Mouse (Mus musculus) cerebellum, postnatal 36 days (tissue): Measurements from ENCODE around the gene Grip1.

Experiments
- DNase-seq, 2 experiments: peaks; one replicate each; pipeline ENCODE4 v3.0.0; 2021 to 2022; ENCODE audit warnings: mixed read lengths in 2 of 2

Grip1 gene

DNA sequence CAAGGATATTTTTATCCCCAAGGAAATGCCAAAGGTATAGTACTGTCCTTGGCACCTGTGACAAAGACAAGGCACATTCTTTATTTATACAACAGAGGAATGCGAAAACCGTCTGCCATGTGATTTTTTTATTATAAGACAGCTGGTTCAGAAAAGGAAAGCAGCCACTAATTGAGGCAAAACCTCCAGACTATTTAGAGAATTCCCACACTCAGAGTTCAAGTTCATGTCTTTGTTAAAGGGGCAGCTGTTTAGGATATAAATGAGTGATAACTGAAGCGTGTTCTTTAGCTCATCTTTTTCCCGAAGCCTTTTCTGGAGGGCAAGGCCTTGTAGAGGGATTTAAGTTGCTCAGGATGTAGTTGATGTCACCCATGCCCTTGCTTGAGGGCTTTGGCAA is 126.4 kb downstream of the Grip1 start:
- DNase-seq, result no peak

DNA sequence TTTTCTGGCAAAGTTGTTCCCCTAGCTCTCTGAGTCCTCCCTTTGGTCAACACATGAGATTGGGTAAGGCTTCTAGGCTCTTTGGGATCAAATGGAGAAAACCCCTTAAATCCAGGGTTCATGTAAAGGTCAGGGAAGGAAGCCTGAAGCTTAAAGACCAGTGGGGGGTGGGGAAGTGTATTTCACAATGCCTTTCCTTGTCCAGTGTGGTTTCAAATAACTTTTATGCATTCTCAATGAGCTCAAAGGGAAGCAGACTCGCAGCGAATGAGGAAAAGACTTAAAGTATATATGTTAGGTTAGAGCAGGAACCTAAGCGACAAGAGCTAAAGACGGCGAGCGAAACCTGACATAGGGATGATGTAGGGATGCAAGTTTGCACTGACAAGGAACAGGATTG is 131.0 kb downstream of the Grip1 start:
- DNase-seq, result no peak

DNA sequence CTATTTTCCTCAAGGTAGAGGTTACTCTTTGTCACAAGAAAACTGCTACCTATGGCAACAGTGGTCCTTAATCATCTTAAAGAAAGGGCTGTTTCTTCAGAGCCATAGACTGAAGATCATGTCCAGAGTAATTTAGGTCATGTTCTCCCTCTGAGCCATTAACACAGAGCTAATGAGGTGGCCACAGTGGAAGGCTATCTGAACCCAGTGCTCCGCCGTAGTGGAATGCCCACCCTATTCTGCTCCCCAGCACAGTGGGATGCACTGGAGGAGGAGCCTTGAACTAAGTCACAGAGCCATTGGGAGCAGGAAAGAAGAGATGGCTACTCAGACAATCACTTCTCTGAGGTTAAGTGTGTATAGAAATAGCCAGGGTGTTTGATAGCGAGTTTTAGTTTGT is 133.3 kb downstream of the Grip1 start:
- DNase-seq, result no peak

DNA sequence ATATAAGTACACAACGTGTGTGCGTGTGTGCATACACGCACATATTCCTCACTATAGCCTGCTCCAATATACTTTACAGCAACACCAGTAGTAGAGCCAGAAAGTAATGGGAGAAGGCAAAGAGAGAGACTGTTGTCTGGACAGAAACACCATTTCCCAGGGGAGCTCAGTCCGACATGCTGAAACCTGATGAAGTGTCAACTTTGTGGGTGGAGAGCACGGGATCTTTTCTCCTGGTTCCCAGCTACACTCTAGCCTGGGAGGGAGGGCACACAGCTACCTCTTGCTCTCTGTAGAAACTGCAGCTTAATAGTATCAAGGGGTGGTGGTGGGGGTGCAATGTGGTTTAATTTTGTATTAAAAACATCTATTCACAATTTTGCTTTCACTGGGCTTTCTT is 143.2 kb downstream of the Grip1 start:
- DNase-seq, result no peak

DNA sequence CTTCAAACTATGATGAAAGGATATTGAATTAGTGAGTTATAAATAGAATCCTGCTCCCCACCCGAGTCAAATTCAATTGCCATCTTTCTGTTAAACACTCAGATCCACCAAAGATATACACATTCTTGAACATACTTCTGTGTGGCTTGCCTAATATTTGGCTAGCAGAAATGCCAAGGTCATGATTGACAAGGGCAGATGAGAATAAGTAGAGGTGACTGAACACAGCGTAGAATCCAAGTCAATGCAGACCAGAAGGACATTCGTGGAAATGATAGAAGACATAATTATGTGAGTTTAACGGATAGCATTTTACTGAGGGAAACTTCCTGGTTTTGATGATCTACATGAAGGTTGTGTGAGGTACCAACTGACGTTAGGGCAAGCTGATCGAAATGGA is 153.9 kb downstream of the Grip1 start:
- DNase-seq, result no peak

DNA sequence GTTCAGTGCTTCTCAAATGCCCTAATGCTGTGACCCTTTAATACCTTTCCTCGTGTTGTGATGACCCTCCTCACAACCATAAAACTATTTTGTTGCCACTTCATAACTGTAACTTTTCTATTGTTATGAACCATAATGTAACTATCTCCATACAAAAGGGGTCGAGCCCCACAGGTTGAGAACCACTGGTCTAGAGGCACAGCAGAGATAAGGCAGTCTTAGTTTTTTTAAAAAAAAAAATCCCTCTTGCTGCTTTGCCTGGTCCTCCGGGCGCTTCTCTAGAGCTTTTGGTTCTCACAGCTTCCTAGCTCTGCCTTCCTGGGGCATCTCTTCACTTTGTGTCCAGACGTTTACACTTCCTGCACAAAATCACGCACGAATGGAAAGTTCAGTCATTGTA is 155.4 kb downstream of the Grip1 start:
- DNase-seq, result no peak

DNA sequence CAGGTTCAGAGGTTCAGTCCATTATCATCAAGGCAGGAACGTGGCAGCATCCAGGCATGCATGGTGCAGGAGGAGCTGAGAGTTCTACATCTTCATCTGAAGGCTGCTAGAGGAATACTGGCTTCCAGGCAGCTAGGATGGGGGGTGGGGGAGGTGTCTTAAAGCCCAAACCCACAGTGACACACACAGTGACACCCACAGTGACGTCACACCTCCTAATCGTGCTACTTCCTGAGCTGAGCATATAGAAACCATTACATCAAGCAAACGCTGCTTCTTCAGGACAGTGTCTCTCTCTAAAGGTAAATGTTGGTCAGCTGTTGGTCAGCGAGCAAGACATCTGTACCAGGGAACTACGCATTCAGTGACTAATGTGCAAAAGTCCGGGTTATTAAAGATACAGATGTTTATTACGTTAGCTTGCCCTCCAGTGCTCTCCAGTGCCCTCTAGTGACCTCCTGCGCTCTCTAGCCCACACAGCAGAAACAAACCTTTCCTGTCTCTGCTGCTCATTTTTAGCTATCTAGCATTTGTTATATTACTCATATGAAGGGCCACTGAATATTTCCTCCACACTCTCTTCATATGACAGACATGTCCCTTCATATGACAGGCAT is 156.8 kb downstream of the Grip1 start:
- DNase-seq, result peak in 1 of 2 experiments; percentile 4

DNA sequence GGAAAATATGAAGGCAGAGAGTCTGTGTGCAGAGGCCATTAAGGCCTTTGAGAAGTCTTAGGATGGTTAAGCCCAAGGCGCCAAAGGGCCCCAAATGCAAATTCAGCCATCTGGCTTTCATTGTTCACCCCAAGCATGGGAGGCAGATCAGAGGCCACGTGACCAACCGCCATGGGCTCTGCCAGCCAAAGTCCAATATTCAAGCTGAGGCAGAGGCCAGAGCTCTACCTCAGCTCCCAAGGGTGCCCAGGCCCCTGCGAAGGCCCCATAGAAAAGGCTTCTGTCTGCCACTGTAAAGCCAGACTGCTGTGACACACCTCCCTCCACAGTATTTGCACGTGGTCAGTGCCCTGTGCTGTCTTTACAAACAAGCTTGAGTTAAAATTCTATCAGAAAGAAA is 158.4 kb downstream of the Grip1 start:
- no peak for DNase-seq

DNA sequence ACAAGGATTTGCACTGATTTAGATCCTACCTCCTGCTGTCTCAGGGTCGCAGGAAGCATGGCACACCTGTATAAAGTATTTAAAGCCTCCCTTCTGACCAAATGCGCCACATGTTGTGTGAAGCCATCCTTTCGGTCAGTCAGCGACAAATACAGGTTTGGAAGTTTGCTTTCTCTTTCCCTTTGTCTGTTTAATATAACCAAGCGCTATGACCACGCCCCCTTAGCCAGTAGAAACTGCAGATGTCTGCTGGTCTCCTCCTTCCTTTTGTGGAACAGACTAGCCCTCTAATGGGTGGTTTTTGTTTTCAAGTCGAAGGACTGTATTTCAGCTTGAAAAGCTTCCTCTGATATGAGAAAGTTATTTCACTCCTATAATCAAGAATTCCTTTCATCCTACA is 161.1 kb downstream of the Grip1 start:
- DNase-seq, result no peak

DNA sequence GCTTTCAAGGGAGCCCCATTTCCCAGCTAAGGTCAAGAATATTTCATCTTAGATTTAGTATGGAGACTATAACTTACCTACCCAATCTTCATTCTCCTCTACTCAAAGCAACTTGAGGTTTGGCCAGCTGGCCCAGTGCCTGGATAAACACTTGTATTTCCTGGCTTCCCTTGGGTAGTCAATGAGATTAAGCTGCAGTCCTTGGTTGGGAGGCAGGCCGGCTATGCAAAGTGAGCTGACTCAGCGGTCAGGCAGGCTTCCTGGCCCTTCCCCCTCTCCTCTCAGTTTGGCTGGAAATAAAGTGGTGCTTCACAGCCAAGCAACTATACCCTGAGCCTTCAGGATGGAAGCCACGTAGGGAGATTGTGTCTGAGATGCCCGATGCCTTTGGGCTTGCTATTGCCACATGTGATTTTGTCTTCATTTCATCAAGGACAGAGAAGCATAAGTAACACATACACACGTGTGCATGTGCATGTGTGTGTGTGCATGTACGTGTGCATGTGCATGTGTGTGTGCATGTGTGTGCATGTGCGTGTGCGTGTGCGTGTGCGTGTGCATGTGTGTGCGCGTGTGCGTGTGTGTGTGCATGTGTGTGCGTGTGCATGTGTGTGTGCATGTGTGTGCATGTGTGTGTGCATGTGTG is 161.7 kb downstream of the Grip1 start:
- DNase-seq, result peak; percentile 16 to 24

DNA sequence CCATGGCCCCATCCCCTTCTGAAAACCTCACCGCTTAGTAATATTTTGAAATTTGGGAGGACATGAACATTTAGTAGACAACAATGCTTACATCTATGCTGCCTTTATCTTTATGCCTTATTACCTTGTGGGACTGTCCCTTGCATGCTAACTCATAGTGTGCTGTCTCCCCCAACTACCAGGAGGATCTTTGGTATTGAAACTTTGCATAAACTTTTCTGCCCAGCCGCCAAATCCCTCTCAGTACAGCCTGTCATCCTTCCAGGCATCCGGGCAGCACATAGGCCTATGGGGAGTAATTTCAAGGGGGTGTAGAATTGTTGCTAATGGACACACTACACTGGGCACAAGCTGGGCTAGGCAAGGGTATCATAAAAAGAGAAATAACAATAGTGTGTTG is 162.4 kb downstream of the Grip1 start:
- no peak for DNase-seq

DNA sequence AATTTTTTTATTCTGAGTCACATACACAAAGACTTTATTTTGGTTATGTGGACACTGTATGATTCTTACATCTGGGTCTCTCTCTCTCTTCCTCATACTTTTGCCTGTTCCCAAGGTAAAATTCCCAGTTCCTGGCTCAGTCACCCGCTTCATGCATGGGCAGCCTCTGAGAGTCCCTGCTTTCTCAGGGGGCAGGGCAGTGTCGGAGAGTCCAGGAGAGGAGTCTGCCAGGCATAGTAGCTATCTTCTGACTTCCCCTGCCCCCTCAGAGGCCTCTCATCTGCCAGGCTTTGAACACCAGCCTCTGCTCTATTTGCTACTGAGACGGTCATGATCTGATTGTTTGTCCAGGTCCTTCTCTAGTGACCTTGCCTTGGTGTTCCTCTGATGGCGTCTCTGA is 175.0 kb downstream of the Grip1 start:
- no peak for DNase-seq

DNA sequence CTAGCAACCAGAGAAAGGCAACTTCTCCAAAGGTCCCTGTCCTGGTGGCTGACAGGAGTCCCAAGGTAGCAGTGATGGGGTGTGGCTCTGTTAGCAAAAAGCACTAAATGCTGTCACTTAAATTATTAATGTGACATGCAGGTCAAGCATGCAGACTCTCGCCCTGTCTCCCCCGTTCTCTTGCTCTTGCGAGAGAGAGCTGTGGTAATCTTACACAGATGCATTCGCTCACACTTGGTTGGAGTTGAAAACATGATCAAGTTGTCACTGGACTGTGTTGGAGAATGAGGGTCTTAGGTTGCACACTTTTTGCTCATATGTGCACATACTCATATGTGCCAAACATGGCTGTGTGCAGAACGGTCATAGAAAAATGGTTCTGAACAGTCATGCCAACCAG is 176.8 kb downstream of the Grip1 start:
- DNase-seq, result no peak

DNA sequence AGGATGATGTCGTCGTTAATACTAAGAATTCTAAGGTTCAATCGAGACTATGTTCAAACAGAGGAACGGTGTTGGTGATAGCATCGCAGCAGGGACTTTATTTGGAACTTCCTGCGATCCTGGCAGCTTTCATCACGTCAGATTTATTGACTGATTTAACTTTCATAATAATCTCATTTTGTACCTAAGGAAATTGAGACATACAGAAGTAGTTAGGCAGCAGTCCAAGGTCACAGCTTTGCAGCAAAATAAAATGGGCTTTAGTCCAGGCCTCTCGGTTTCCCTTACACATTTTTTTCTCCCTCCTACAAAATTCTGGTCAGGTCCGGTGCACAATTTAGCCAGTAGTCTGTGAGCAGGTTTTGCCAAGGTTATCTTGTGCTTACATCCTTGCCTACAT is 178.3 kb downstream of the Grip1 start:
- no peak for DNase-seq

DNA sequence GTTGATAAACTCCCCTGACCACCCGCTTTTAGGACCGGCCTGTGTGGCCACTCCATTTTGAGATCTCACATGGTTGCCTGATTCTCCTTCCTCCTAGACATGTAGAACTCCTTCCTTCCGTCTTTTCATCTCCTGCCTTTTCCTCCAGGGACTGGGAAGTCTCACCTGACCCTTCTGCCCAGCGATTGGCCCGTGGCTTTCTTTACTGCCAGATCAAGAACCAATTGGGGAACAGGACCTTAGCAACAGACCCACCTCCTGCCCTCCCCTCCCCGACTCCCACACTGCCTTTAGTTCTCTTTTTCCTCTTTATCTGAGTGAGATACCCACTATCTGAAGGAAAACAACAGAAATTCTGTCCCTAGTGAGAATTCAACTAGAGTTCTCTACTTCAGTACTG is 180.9 kb downstream of the Grip1 start:
- no peak for DNase-seq

DNA sequence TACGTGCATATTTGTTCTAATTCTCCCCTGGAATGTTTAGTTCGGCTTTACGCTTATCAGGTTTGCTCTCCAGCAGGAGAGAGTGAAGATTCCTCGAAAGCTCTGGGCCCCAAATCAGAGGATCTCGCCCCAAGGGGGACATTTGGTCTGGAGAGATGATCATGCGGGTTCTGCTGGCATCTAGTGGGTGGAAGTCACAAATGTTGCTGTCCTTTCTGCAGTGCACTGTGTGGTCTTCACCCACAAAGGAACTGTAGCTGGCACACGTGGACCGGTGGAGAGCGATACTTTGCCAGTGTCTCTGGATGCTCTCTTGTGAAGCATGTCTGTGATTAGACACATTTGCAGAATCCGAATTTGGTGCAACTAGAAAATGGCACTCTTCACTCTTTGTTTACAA is 186.9 kb downstream of the Grip1 start:
- DNase-seq, result peak in 1 of 2 experiments; percentile 6

DNA sequence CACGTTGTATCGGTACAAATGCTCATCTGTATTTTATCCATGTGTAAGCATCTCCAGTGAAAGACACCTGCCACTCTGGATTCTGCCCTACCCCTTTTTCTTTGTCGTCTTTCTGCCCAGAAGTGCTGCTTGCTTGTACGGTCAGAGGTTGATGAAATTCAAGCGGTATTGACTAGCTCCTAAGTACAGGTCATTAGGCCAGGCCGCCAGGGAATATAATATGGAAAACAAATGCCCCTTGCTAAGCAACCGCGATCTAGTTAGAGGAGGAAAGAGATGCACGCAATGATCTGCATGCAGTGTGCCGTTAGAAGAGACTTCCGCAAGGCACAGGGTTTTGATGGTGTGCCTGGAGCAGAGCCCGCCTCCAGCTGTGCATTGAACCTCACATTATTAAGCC is 187.4 kb downstream of the Grip1 start:
- no peak for DNase-seq

DNA sequence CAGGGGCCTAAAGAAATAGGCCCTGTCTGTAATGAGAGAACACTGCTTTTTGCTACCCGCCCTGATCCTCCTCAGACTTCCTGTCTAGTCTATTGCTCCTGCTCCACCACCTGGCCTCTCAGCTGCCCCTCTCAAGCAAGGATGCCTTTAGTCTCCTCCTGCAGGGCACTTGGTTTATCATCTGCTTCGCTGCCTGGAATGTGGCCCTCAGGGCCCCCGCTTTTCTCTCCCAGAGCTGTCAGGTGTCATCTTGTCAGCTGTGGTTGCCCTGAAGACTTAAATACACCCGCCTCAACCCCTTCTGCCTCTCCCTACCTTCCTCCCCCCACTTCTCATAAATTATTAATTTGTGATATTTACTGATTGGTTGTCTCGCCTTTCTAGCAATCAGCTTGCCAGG is 190.7 kb downstream of the Grip1 start:
- DNase-seq, result no peak

DNA sequence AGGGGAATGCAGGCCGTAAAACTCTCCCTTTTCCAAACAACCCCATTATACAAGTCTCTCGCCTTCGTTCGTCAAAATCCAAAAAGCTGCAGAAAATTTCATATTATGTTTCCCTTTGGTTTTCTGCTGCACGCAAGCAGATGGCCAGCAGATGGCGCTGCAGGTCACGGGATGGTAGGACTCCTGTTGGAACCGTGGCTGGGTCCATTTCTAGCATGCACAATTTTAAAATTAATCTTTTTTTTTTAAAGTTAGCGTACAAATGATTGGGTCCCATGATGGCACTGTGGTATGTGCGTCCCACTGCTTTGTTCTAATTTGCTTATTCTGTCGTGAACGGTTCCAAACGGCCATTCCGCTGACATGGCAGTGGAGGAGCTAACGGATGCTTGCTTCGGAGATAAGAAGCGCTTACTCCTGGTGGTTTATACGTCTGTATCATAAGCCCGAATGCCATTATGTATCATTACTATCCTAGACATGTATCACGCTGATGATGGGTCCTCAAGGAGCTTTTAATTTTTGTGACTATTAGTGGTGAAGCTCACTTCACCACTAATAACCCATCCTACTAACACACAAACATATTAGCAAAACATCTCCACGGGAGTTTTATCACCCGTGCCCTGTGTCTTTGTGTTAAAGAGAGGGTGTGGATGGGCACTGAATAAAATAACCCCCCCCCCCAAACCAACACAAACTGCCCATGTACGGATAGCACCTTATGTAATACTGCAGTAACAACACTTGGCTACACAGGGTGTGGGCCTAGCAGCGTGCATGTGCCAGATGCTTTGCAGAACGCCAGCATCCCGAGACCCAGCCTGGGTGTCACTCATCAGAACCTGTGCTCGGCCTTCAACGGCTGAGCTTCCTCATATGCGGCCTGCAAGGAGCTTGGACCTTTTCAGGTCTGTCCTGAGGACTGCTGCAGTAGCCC is 193.1 kb downstream of the Grip1 start:
- DNase-seq, result peak; percentile 51 to 54

DNA sequence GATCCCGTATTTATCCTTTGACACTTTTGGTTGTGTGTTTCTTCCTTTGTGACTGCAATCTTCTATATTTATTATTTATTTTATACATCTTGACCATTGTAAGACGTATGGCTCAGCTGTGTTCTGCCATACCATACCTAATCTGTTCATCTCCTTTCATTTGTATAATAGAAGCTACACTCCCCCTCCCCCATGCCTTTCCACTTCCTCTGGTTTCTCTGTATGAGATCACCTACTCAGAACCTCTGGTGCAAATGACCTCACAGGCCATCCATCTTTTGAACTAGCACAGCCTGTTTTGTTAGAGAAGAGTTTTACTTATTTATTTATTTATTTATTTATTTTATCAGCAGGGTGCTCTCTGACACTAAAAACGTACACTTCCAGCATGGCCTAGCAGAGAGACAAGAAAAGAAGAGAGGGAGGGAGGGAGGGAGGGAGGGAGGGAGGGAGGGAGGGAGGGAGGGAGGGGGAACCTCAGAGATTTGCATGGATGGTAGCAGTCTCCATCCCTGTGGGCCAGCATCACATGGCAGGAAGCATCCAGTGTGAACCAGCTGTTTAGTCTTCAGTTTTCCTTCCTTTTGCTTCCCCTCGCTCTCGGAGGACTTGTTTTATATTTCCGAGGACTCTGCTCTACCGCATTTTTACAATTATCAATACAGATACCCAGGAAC is 207.2 kb downstream of the Grip1 start:
- no peak for DNase-seq

DNA sequence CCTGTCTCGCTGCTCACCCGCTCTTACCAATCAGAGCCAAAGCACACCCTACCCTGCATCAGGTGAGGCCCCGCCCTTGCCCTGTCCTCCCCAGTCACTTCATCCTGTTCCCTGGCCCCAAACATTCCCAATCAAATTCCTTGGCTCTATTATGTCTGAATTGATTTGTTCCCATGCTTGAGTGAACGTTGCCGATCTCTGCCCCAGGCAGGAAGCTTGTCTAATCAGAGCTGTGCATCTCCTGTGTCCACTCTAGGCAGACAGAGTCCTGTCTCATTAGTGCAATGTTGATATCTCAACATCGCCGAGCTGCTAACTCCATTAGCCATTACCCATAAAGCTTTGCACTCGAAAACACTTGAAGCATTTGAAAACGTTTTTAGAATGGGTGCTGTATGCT is 210.0 kb downstream of the Grip1 start:
- DNase-seq, result no peak

DNA sequence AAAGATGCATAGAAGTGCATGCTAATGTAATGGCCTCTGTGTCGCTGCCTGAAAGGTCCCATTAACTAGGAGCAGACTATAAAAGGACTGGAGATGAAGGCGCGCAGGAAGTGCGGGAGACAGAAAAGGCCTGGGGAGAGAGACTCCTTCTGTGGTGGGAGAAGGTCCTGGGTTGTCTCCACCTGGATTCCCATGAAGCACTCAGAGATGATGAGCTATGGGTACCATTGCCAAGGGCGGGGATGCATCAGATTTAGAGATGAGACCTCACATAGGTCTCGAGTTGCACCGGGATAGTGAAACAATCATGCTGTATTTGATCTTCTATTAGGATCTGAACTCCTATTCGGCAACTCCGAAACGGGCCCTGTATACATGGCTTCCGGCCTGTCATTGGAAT is 212.8 kb downstream of the Grip1 start:
- no peak for DNase-seq

DNA sequence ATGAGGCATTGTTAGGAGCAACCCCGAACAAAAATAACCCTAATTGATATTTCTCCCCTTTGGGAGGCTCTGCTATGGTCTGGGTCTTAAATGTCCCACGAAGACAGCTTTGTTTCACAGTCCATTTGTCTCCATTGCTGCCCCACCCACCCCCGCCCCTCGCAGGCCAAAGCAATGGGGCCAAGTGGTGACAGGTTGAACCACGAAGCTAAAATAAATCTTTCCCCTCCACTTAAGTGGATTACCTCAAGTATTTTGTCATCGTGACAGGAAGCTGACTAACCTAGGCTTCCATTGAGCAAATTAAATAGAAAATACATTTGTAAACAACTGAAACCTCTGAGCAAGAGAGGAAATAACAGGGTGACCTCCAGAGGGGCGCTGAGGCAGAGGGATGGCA is 216.8 kb downstream of the Grip1 start:
- DNase-seq, result no peak
